Mouse (Mus musculus) right cerebral cortex, adult 18-20 months (tissue): ENCODE data around the gene Sephs2.
A peak's percentile ranks its signal among the peaks of the same experiment; 100 is the strongest.

Experiments used
- DNase-seq: peaks from one replicate; pipeline ENCODE4 v3.0.0; 2022; ENCODE audit warnings: mixed read lengths

Gene Sephs2

GRCm38 (mm10) chr7:127231826-127232621, 41.8 kb downstream of the Sephs2 start:
- no peak for DNase-seq

GRCm38 (mm10) chr7:127231376-127231775, 42.5 kb downstream of the Sephs2 start:
- no peak for DNase-seq

- DNase-seq, result peak; percentile 79
Observed at GRCm38 (mm10) chr7:127228615-127229303, 45.1 kb downstream of the Sephs2 start.

- peak; percentile 53 for DNase-seq
Observed at GRCm38 (mm10) chr7:127225147-127225995, 48.5 kb downstream of the Sephs2 start.

GRCm38 (mm10) chr7:127224616-127225015, 49.2 kb downstream of the Sephs2 start:
- no peak for DNase-seq

GRCm38 (mm10) chr7:127223515-127224478, 50.1 kb downstream of the Sephs2 start:
- no peak for DNase-seq

- DNase-seq, result no peak
Observed at GRCm38 (mm10) chr7:127223106-127223505, 50.7 kb downstream of the Sephs2 start.
